Mouse (Mus musculus) cortical plate, adult 2 months (tissue): ENCODE results near the gene Nucb2. TPM values are rescaled to one million over a fixed set of nuclear protein-coding genes. Genes with fewer than 3 reads are reported as not detected.
A peak's percentile ranks its signal among the peaks of the same experiment; 100 is the strongest.

Experiments
- H3K27ac ChIP-seq: fragments of 200-500 bp; 2 replicates; pipeline ENCODE4 v1.5.1; 2012; ENCODE audit warnings: low read length, control low read depth, inconsistent platforms; ENCODE audit not compliant: insufficient read depth
- H3K4me1 ChIP-seq: fragments of 200-500 bp; 2 replicates; pipeline ENCODE4 v1.6.1; 2011; ENCODE audit warnings: low read length; ENCODE audit not compliant: control insufficient read depth, insufficient read depth
- H3K4me3 ChIP-seq: fragments of 200-500 bp; 2 replicates; pipeline ENCODE4 v1.5.1; 2011; ENCODE audit warnings: mild to moderate bottlenecking, low read length, control low read depth; ENCODE audit not compliant: insufficient read depth
- CTCF ChIP-seq: fragments of 200-500 bp; IDR thresholded peaks from 2 replicates; pipeline ENCODE4 v1.5.1; 2011; ENCODE audit warnings: mild to moderate bottlenecking, control low read depth, low read length; ENCODE audit not compliant: insufficient read depth; ENCODE audit errors: extremely low read depth
- POLR2A ChIP-seq: fragments of 200-500 bp; IDR thresholded peaks from 2 replicates; pipeline ENCODE4 v1.6.1; 2011; ENCODE audit warnings: mild to moderate bottlenecking, low read length, control low read depth; ENCODE audit not compliant: insufficient read depth; ENCODE audit errors: extremely low read depth
- polyA plus RNA-seq: library from polyadenylated mRNA; depleted of rRNA; stranded (reverse); fragments of >200 nt; gene quantifications from 2 replicates; pipeline ENCODE4 v1.2.3, GENCODE M21; 2012

Gene Nucb2
- polyA plus RNA-seq, 1 experiment: 14.4 TPM

DNA sequence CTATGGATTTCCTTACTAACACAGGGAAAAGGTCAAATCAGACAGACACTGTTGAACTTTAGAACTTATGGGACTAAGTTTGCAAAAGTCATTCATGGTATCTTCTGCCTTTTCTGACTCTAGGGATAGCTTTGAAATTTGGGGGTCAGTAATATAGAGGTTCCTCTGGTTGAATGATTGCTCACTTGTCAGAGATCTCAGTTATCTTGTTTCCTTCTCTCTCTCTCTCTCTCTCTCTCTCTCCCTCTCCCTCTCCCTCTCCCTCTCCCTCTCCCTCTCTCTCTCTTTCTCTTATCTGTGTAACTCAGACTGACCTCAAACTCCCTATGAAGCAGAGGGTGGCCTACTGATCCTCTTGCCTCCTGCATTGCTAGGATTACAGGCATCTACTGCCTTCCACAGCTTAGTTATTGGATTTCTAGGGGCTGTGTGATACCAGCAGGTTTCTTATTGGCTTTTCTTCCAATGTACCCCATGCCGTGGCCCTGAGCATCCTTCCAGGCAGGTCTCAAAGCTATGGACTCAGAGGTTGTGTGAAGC is 19.0 kb upstream of the Nucb2 start:
- no peak overlapping the region for H3K4me3 ChIP-seq
- H3K4me1 ChIP-seq: no peaks in the 10 kb centered on the region
- no peak overlapping the region for H3K27ac ChIP-seq
- TF ChIP-seq POLR2A: no peak
- TF ChIP-seq CTCF: no peak

DNA sequence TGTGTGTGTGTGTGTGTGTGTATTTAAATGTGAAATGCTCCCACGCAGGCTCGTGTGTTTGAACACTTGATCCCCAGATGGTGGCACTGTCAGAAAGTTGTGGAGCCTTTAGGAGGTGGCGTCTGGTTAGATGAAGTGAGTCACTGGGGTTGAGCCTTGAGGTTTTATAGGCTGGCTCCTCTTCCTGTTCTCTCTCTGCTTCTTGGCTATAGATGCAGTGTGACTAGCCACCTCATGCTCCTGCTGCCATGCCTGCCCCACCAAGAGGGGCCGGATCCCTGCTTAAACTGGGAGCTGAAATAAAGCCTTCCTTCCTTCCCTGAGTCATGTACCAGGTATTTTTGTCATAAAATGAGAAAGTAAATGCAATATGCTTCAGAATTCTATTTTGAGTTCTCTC is 13.1 kb upstream of the Nucb2 start:
- Histone ChIP-seq H3K4me3 (no peak overlapping the region), H3K4me1 (no peaks in the 10 kb centered on the region), H3K27ac (no peak overlapping the region)
- TF ChIP-seq CTCF (no peak), POLR2A (no peak)

DNA sequence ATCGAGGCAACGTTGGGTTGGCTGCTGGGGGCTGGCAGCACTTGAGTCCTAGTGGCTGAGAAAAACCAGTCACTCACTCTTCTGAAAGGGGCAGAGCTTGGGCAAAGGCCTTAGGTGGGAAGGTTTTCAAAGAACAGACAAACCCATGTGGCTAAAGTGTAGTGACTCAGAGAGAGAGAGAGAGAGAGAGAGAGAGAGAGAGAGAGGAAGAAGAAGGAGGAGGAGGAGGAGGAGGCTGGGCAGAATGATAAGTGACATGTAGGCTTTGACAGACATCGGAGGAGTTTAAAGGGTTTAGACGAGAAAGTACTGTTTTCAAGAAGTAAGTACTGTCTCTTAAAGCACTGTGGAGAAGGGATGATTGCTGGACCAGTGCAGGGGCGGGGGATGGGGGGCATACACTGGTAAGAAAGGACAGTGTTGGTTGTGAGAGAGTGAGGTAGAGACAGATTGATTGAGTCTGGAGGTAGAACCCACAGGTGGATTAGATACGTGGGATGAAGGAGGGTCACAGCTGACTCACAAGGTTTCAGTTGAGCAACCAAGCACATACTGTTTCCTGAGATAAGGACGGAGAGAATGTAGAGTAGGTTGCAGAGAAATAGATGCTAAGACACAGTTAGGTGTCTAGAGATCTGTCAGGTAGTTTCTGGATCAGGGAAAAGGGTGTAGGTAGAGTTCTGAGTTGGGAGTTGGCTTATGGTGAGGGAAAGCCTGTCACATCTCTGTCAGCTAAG is 10.7 kb upstream of the Nucb2 start:
- Histone ChIP-seq H3K4me1 (no peaks in the 10 kb centered on the region), H3K4me3 (no peak overlapping the region), H3K27ac (no peak overlapping the region)
- TF ChIP-seq POLR2A: no peak
- no peak for TF ChIP-seq CTCF

DNA sequence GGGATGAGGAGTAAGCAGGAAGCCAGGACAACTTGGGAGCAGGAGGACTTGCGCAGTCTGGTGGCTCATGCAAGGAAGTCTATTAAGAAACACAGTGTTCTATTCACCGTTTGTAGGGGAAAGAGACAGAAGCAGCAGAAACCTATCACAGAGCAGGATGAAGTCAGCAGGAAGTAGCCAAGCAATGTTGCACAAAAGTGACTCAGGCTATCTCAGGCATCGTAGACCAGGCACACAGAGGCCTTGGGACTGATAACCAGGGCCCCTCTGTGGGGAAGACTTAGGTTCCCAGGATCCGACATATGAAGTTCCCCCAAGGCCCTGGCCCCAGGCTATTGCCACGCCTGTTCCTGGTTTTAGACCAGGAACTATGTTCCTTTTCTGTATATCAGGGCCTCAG is 9.6 kb upstream of the Nucb2 start:
- no peaks in the 10 kb centered on the region for H3K4me1 ChIP-seq
- no peak overlapping the region for H3K27ac ChIP-seq
- no peak overlapping the region for H3K4me3 ChIP-seq
- TF ChIP-seq CTCF (no peak), POLR2A (no peak)

DNA sequence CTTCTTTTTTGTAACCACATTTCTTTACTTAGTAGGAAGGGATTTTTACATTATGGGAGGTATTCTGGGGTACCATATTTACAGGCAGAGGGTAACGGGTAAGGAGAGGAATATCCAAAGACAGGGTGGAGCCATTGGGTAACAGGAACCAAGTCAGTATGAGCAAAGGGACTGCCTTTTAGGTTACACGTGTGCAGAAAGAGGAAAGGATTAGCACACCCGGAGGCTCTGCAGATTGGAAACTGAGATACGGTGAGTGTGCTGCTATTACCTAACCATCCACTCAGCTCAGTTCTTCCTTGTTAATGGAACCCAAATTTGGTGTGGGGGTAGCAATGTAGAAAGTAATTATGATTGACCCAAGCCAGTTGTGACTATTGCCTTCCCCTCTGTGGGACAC is 7.4 kb upstream of the Nucb2 start:
- Histone ChIP-seq H3K4me3 (no peak overlapping the region), H3K27ac (no peak overlapping the region), H3K4me1 (no peaks in the 10 kb centered on the region)
- TF ChIP-seq POLR2A (no peak), CTCF (no peak)

DNA sequence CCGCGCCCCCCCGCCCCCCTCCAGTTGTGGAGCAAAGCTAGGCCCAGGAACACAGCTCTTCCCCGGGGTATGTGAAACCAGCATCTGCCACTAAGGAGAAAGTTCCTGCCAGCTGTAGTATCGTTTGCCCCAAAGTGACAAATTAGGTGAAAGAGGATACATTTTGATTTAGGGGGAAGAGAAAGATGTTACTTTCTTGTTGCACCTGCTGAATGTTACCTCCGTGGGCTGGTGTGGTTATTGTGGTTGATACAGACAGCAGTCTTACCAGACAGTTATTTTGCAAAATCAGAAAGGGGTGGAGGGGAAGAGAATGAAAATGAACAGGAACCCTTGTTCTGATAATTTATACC is 625 bp downstream of the Nucb2 start:
- TF ChIP-seq POLR2A: no peak
- Histone ChIP-seq H3K4me3 (peak overlapping the region; percentile 61), H3K27ac (no peak overlapping the region), H3K4me1 (no peaks in the 10 kb centered on the region)

DNA sequence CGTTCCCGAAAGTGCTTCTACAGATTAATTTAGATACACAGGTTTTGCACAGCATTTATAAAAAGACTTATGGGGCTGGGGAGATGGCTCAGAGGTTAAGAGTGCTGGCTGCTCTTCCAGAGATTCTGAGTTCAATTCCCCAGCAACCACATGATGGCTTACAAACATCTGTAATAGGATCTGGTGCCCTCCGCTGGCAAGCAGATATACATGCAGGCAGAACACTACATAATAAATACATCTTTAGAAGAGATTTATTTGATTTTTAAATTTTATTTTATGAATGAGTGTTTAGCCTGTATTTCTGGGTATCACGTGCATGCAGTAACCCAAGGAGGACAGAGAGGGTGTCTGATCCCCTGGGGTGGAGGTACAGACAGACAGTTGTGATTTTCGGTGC is 9.9 kb downstream of the Nucb2 start:
- no peaks in the 10 kb centered on the region; the same call in 1 of the 2 replicates for H3K4me1 ChIP-seq
- no peak overlapping the region for H3K27ac ChIP-seq
- no peak overlapping the region for H3K4me3 ChIP-seq
- TF ChIP-seq CTCF: peak; percentile 12; the same call in 1 of the 2 replicates
- TF ChIP-seq POLR2A: no peak

DNA sequence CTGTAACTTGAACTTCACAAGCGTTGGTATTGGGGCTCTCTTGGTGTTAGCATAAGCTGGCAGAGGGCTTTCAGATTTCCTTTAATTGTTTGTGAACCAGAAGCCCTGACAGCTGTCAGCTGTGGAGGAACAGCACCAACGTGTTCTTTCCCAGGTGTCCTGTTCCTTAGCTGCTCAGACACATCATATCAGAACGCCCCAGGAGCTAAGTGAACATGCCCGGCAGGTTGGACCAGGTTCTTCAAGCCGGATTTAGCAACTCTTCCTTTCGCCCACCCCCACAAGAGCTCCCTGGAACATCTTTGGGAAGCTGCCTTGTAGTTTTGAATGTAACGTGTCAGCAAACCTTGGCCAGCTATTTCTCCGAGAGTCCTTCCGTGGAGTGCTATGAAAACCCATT is 10.4 kb downstream of the Nucb2 start:
- H3K4me1 ChIP-seq: no peaks in the 10 kb centered on the region; the same call in 1 of the 2 replicates
- H3K27ac ChIP-seq: no peak overlapping the region
- no peak overlapping the region for H3K4me3 ChIP-seq
- TF ChIP-seq CTCF: no peak
- no peak for TF ChIP-seq POLR2A

DNA sequence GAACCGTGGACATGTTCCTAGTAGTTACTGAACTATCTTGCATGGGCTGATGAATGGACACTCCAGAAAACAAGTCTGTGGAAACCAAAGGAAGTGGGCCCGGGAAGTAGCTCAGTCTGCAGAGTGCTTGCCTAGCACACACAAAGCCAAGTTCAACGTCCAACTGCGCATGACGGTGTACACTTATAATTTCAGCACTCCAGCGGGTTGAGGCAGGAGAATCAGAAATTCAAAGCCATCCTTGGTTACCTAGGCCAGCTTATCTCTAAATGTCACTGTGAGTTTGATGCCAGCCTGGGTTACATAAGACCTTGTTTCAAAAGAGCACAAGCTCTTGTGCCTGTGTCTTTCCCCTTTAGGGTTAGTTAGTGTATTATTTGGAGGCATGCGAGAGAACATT is 10.9 kb downstream of the Nucb2 start:
- no peak overlapping the region for H3K4me3 ChIP-seq
- no peak overlapping the region for H3K27ac ChIP-seq
- no peaks in the 10 kb centered on the region; the same call in 1 of the 2 replicates for H3K4me1 ChIP-seq
- TF ChIP-seq CTCF (no peak), POLR2A (no peak)

DNA sequence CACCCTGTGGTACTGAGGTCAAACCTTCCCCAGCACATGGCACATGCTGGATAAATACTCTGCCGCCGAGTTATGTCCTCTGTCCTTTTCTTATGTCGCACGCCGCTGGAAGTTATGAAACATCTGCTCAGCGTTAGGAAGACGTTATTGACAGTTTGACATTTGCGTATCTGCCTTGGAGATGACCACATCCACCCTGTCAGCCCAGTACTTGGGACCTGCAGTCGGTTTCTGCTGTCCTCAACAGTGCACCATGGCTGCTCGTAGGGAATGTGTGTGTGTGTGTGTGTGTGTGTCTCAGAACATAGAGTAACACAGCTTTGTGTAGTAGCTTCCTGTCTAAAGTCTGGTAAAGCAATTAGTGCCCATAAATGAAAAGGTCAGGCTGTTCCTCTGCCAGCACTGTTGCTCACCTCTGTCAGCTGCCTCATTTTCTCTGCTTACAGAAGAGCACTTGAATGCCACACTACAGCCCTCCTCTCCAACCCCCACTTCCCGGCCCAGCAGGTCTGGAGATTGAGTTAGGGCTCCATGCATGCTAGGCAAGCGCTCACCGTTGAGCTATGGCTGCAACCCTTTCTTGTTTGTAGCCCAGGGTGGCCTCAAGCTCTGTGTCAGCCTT is 11.5 kb downstream of the Nucb2 start:
- no peaks in the 10 kb centered on the region; the same call in 1 of the 2 replicates for H3K4me1 ChIP-seq
- TF ChIP-seq CTCF (no peak), POLR2A (no peak)
- no peak overlapping the region for H3K27ac ChIP-seq
- no peak overlapping the region for H3K4me3 ChIP-seq
